ENCODE assay signal across 16 mouse cellular contexts in genomic region chr17:87566996-87567395, GRCm38 (mm10).
DNase-seq lines count a peak whose midpoint lies in the region; ATAC-seq lines count a peak whose summit lies in the region.
"Had no signal": no experiment of that assay in that cellular context is flagged by ENCODE, and none has a peak within 500 bp of the region (broad histone marks: within the 10 kb centered on the region; RNA-seq: fewer than 3 reads in every experiment).

No protein-coding gene starts in this region.

- no peak overlapping the region for H3K4me3 ChIP-seq in hindbrain, embryonic 10.5 days
- H3K4me3 ChIP-seq in hindbrain, embryonic 14.5 days (replicated peaks; ENCODE audit: low read length): no peak overlapping the region
- H3K4me3 ChIP-seq in intestine, embryonic 14.5 days (ENCODE audit: low read depth, low read length): no peak overlapping the region
- H3K4me3 ChIP-seq in stomach, embryonic 15.5 days (replicated peaks): no peak overlapping the region
- no peak overlapping the region for H3K4me3 ChIP-seq in midbrain, embryonic 14.5 days (replicated peaks; ENCODE audit: low read depth, low read length)
- H3K4me3 ChIP-seq: forebrain, embryonic 10.5 days; heart, embryonic 13.5 days had no signal

- H3K9me3 ChIP-seq in hindbrain, embryonic 10.5 days: no peaks in the 10 kb centered on the region
- H3K9me3 ChIP-seq in hindbrain, embryonic 14.5 days (ENCODE audit: control insufficient read depth, low read length): no peaks in the 10 kb centered on the region
- no peaks in the 10 kb centered on the region for H3K9me3 ChIP-seq in intestine, embryonic 14.5 days (ENCODE audit: control insufficient read depth, low read length)
- H3K9me3 ChIP-seq in stomach, embryonic 15.5 days: no peaks in the 10 kb centered on the region
- H3K9me3 ChIP-seq in midbrain, embryonic 14.5 days (ENCODE audit: control insufficient read depth, low read length): no peaks in the 10 kb centered on the region
- H3K9me3 ChIP-seq: forebrain, embryonic 10.5 days; heart, embryonic 13.5 days had no signal

- H3K27me3 ChIP-seq in hindbrain, embryonic 10.5 days (ENCODE audit: insufficient read depth, poor library complexity, severe bottlenecking): peaks cover 18% of the 10 kb centered on the region
- no peaks in the 10 kb centered on the region for H3K27me3 ChIP-seq in hindbrain, embryonic 14.5 days (ENCODE audit: control insufficient read depth, insufficient read depth, low read length)
- no peaks in the 10 kb centered on the region for H3K27me3 ChIP-seq in intestine, embryonic 14.5 days (replicated peaks; ENCODE audit: control insufficient read depth, insufficient read depth, low read length)
- H3K27me3 ChIP-seq in stomach, embryonic 15.5 days (replicated peaks): no peaks in the 10 kb centered on the region
- no peaks in the 10 kb centered on the region for H3K27me3 ChIP-seq in midbrain, embryonic 14.5 days (ENCODE audit: control insufficient read depth, insufficient read depth, low read length)

- no peaks in the 10 kb centered on the region for H3K36me3 ChIP-seq in hindbrain, embryonic 10.5 days
- no peaks in the 10 kb centered on the region for H3K36me3 ChIP-seq in hindbrain, embryonic 14.5 days (replicated peaks; ENCODE audit: control insufficient read depth, insufficient read depth)
- H3K36me3 ChIP-seq in intestine, embryonic 14.5 days (ENCODE audit: control insufficient read depth, insufficient read depth, low read length): no peaks in the 10 kb centered on the region
- no peaks in the 10 kb centered on the region for H3K36me3 ChIP-seq in stomach, embryonic 15.5 days
- no peaks in the 10 kb centered on the region for H3K36me3 ChIP-seq in midbrain, embryonic 14.5 days (ENCODE audit: control insufficient read depth, insufficient read depth, low read length)
- H3K36me3 ChIP-seq: forebrain, embryonic 10.5 days; heart, embryonic 13.5 days had no signal

- no peak for ATAC-seq in hindbrain, embryonic 14.5 days (ENCODE audit: low FRiP score)
- ATAC-seq in intestine, embryonic 14.5 days (replicated peaks; ENCODE audit: low FRiP score, low TSS enrichment, low read depth): peak; percentile 90
- peak; percentile 53; the same call in 1 of the 2 replicates for ATAC-seq in stomach, embryonic 15.5 days (ENCODE audit: insufficient read depth, low FRiP score, low read depth)
- no peak for ATAC-seq in midbrain, embryonic 14.5 days (ENCODE audit: low FRiP score, low TSS enrichment)

- H3K4me1 ChIP-seq in hindbrain, embryonic 10.5 days (replicated peaks): peaks cover 26% of the 10 kb centered on the region
- H3K4me1 ChIP-seq in hindbrain, embryonic 14.5 days (replicated peaks; ENCODE audit: control insufficient read depth, insufficient read depth, low read length): peaks cover 5% of the 10 kb centered on the region; the same call in 1 of the 2 replicates
- H3K4me1 ChIP-seq in intestine, embryonic 14.5 days (replicated peaks; ENCODE audit: control insufficient read depth, insufficient read depth, low read length): no peaks in the 10 kb centered on the region
- H3K4me1 ChIP-seq in stomach, embryonic 15.5 days: peaks cover 13% of the 10 kb centered on the region; the same call in 1 of the 2 replicates
- H3K4me1 ChIP-seq in midbrain, embryonic 14.5 days (ENCODE audit: control insufficient read depth, insufficient read depth, low read length): 0 out of 2 replicates have a peak, but pooled peaks cover 9% of the 10 kb centered on the region

- no peak overlapping the region for H3K4me2 ChIP-seq in hindbrain, embryonic 14.5 days (replicated peaks)
- H3K4me2 ChIP-seq in intestine, embryonic 14.5 days (ENCODE audit: low read length): peak overlapping the region; percentile 18; the same call in 1 of the 2 replicates
- 0 out of 2 replicates have a peak overlapping the region, but pooled peaks have one; percentile 5 for H3K4me2 ChIP-seq in stomach, embryonic 15.5 days
- no peak overlapping the region for H3K4me2 ChIP-seq in midbrain, embryonic 14.5 days (ENCODE audit: low read length)
- H3K4me2 ChIP-seq: heart, embryonic 13.5 days; midbrain, embryonic 11.5 days had no signal

- H3K27ac ChIP-seq in hindbrain, embryonic 10.5 days: peak overlapping the region; percentile 29; the same call in 1 of the 2 replicates
- no peak overlapping the region for H3K27ac ChIP-seq in hindbrain, embryonic 14.5 days
- peak overlapping the region; percentile 80 for H3K27ac ChIP-seq in intestine, embryonic 14.5 days (ENCODE audit: low read depth)
- peak overlapping the region; percentile 22; the same call in 1 of the 2 replicates for H3K27ac ChIP-seq in stomach, embryonic 15.5 days
- H3K27ac ChIP-seq in midbrain, embryonic 14.5 days (replicated peaks; ENCODE audit: low read depth, low read length): no peak overlapping the region
- H3K27ac ChIP-seq: forebrain, embryonic 10.5 days; heart, embryonic 13.5 days had no signal

- H3K9ac ChIP-seq in hindbrain, embryonic 14.5 days: no peak overlapping the region
- no peak overlapping the region for H3K9ac ChIP-seq in intestine, embryonic 14.5 days (ENCODE audit: low read length)
- no peak overlapping the region for H3K9ac ChIP-seq in stomach, embryonic 15.5 days
- no peak overlapping the region for H3K9ac ChIP-seq in midbrain, embryonic 14.5 days (replicated peaks; ENCODE audit: low read length)
- H3K9ac ChIP-seq: heart, embryonic 13.5 days had no signal

- WGBS in hindbrain, embryonic 10.5 days: 57% methylated on average over 9 of the region's 9 CpGs
- 65% methylated on average over 9 of the region's 9 CpGs for WGBS in hindbrain, embryonic 14.5 days
- WGBS in intestine, embryonic 14.5 days: 32% methylated on average over 9 of the region's 9 CpGs
- WGBS in stomach, embryonic 15.5 days: 42% methylated on average over 9 of the region's 9 CpGs
- WGBS in midbrain, embryonic 14.5 days: 44% methylated on average over 9 of the region's 9 CpGs

- no peak for DNase-seq in hindbrain, embryonic 10.5 days (ENCODE audit: low spot score)
- no peak for DNase-seq in hindbrain, embryonic 14.5 days (ENCODE audit: low spot score)
- no peak for DNase-seq in intestine, embryonic 14.5 days (ENCODE audit: low spot score)
- DNase-seq in kidney, postnatal 10 days: peak; percentile 43
- no peak for DNase-seq in right cerebral cortex, postnatal 36 days (ENCODE audit: low spot score in 2 of 2)
- DNase-seq in midbrain, embryonic 14.5 days: no peak
- DNase-seq in cerebellum, postnatal 4 days (ENCODE audit: low spot score in 2 of 2): no peak
- DNase-seq: adrenal gland, postnatal 36 days; cerebellum, adult 11-12 months; lung, postnatal 10 days; spleen, adult 18-20 months; thymus, adult 18-20 months had no signal

Comparison
In these comparisons a context has a peak if more than half of its experiments do, and no peak if none do; other contexts are left out.
1. H3K27ac ChIP-seq: peak in hindbrain, embryonic 10.5 days (single experiment), intestine, embryonic 14.5 days (single experiment) and stomach, embryonic 15.5 days (single experiment); none in hindbrain, embryonic 14.5 days (single experiment) and midbrain, embryonic 14.5 days (single experiment).
2. ATAC-seq: peak in intestine, embryonic 14.5 days (single experiment) and stomach, embryonic 15.5 days (single experiment); none in hindbrain, embryonic 14.5 days (single experiment) and midbrain, embryonic 14.5 days (single experiment).
3. H3K4me2 ChIP-seq: peak in intestine, embryonic 14.5 days (single experiment) and stomach, embryonic 15.5 days (single experiment); none in hindbrain, embryonic 14.5 days (single experiment) and midbrain, embryonic 14.5 days (single experiment).